Mouse (Mus musculus) adrenal gland, postnatal 4 days (tissue): ENCODE measurements around the gene Acvr2b. TPM values are rescaled to one million over a fixed set of nuclear protein-coding genes. Genes with fewer than 3 reads are reported as not detected.

Source experiments
- DNase-seq, 2 experiments: peaks; one replicate each; pipeline ENCODE4 v3.0.0; 2021 to 2022; ENCODE audit warnings: low spot score in 2 of 2, mixed read lengths in 2 of 2
- total RNA-seq, 2 experiments: library from RNA; stranded (reverse); gene quantifications; 2 replicates each; pipeline ENCODE4 v1.2.3; 2021

Gene Acvr2b
- total RNA-seq, 2 experiments from 2014 or later, result 15.6 to 17.6 TPM

DNA sequence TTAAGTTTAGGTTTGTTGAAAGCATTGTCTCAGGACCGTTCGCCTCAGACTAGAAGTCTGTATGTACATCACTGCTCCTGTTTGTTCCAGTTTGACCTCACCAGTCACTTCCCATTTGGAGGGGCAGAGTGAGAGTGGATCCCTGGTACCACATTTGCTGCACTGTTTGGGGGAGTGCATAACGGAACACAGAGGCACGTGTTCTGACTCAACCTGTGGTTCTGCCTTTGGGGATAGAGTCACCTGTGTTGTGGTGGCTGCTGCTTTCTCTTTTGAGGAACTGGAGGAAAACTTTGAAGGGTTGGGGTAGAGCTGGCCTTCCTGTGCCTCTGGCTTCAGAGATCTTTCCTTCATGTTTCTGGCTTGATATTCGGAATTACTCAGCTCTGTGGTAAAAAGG, 2.2 kb downstream of the Acvr2b start:
- no peak for DNase-seq

DNA sequence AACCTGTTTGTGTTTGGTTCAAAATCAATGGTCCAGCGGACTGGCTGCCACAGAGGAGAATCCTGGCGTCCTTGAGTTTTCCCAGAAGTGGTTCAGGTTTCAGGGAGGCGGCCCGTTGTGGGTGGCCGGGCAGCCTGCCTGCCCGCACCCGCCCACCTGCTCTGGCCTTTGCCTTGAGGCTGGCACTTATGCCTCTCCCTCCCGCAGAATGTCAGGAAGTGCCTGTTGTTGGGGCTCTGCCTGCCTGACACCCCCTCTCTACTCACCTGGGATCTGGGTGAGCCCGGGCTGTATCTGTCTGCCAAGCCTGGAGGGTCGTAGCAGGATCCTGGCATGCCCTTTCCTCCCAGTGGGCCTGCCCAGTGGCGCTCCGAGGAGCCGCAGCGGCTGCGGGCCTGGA, 6.0 kb downstream of the Acvr2b start:
- DNase-seq, result no peak

DNA sequence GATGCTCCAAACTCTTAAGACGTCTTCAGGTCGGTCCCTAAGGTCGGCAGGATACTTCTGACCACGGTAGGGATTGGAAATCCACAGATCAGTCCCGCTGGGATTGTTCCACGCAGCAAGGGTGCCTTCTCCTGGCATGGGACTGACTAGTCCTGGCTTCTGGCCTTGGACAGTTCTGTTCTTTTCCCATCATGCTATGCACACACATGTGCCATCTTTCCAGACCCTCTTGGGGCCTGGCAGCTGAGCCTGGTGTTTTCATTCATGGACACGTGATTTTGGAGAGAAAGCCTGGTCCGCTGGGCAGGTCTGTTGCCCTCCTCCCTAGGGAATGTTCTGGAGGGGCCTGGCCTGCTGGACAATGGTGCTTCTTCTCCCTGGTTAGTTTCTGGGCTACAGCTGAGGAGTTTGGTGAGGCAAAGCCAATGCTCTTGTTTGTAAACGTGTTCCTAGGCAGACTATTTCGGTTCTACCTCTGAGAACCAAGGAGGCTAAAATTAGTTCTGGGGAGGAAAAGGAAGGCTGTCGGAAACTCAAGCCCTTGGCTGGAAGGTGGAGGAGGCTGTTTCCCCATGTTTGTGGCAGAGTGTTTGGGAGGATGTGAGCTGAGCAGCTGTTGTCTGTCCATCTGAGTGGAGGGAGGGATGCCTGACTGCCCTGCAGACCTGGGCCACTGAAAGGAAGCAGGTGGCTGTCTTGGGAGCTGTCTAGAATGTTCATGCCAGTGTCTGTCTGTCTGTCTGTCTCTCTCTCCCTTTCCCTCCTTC, 7.2 kb downstream of the Acvr2b start:
- no peak for DNase-seq

DNA sequence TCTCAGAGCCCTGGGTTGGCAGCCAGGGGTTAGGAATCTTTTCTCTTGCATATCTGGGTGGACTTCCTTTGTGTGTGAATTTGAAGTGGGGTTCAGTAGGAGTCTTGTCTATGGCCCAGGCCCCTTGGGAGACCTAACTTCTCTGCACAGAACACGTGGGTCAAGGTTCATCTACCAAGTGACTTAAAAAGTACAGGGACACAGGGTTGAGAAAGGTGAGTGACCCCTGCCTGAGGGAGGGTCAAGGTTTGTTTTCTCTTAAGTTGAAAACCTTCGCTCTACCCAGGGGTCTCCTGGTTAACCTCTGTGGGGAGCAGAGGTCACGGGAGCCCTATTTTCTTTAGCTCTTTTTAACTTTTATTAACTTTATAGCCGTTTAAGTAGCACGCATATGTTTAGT, 7.9 kb downstream of the Acvr2b start:
- DNase-seq, result no peak

DNA sequence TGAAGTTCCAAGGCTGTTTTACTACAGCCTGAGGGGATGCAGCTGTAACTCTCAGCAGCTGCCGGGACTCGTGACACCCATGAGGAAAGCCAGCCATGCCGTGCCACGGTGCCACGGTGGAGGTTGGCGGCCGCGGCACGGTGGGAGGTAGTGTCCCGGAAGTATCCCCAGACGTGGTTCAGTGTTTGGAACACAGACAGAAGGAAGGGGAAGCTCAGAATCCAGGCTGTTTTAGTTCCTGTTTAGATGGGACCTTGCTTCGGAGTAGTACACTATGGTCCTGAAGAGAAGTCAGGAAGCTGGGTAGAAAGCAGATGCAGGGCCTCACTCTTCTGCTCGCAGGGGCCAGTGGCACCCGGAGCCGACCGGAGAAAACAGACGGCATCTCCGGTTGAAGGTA, 16.1 kb downstream of the Acvr2b start:
- DNase-seq, result no peak

DNA sequence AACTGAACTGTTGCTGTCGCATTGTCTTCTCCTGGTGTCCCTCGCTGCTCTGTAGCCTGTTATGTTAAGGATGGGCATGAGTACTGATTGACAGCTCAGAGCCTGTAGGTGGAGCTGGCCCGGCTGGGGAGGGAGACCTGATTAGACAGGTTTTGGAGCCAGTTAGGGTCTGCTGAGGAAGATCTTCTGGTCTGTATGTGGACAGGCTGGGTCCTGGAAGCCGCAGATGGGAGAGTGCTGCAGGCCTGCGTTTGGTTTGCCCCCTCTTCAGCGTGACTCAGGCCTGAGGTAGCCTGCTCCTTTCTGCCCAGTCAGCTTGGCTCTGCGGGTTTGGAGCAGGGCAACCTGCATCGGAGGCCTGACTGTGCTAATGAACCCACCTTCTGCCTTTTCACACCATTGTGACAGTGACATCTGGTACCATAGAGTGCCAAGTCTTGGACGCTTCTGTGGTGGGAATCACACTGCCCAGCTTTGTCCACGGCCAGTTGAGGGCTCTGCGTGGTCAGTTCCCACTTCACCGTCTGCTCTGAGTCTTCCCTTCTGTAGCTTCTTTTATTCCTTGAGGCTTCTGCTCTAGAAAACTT, 18.0 kb downstream of the Acvr2b start:
- DNase-seq, result no peak

DNA sequence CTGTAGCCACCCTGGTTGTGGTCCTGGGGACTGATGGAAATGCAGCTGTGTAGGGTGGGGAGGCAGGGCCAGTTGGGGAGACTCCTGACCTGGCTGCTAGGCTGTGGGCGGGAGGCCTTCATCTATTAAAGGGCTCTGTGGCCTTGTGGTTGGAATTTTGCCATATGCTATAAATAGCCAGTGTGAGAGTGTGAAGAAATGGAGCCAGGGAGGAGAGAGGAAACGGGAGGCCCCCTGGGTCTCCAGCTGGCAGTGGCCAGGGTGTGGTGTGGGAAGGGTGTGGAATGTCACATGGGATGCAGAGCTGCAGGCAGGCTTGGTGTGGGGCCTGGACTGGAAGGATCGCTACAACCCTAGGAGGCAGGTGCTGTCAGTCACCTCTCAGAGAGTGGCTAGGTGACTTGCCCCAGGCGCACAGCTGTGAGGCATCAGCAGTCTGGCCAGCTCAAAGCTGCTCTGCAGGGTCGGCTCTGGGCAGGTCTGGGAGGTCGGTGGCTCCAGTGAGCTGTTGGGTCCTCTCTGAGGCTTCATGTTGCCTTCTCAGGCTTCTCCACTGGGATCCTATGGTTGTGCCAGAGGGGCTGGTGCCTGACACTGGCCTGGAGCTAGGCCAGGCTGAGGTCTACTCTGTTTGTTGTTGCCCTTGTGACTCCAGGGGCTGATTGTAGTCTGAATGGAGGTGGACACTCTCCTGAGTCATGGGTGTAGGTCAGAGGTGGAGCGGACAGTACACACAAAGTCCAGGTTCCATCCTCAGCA, 23.5 kb downstream of the Acvr2b start:
- no peak for DNase-seq

DNA sequence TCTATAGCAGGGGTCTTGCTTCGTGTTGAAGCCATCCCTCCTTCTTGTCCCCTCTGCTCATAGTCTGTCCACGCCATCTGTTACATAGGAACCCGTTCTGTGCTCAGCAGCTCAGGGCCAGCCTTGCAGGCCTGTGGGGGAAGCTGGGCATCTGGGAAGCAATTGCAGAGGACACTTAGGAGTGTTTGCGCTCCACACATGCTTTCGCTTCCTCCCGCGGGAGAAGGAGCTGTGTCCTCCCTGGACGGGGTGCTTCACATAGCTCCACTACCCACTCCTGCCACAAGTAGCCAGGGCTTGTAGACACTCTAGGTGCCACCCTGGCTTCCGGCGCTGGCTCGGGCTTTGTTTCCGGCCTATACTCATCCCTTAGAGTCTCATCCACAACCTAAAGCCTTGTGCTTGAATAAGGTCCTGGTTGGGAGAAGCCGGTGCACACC, 24.1 kb downstream of the Acvr2b start:
- DNase-seq, result no peak

DNA sequence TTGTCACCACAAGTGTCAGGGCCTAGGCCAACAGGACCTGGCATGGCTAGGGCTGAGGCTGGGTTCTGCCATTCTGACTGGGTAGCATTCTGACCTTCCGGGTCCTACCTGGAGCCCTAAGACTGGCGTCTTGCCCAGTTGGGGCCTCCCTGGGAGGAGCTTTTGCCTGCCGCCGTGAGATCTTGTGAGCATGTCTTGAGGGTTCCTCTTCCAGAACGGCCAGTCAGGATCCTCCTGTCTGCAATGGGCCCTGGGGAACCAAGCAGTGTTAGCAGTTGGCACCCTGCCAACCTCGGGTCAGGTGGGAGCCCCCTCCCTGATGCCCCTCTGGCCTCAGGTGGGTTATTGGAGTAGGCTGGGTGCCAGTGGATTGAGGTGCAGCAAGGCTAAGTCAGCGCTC, 24.6 kb downstream of the Acvr2b start:
- no peak for DNase-seq

DNA sequence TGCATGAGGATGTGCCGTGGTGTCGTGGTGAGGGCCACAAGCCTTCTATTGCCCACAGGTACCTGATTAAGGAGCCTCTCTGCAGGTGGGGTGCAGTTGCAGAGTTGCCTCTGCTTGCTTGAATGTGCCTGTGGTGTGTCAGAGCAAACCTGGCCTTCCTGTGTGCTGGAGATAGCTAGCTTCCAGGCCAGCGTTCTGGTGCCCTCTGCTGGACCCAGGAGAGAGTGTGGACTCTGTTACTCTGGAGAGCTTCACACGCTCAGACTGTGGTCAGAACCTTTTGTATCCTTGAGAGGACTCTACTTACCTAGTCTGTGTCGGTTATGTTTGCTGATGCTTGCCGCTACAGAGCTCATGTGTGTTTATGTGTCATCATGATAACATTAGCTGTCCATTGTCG, 28.4 kb downstream of the Acvr2b start:
- peak; percentile 45 to 65 for DNase-seq

DNA sequence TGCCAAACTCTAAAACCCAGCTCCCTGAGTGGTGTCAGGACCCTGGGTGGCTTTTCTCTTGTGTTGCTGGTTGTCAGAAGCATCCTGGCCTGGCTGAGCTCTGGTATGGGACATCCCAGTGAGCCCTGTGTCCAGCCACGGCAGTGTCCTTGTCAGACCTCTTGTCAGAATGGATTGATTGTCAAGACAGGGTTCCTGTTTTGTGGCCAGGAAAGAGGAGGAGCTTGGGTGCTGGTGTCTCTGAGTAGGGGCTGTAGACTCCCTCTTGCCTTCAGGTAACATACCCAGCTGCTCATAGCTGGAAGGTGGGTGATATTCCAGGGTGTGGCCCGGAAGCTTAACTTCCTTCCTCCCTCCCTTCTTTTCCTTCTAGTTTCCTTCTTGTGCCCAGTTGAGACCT, 33.9 kb downstream of the Acvr2b start:
- DNase-seq, result no peak

DNA sequence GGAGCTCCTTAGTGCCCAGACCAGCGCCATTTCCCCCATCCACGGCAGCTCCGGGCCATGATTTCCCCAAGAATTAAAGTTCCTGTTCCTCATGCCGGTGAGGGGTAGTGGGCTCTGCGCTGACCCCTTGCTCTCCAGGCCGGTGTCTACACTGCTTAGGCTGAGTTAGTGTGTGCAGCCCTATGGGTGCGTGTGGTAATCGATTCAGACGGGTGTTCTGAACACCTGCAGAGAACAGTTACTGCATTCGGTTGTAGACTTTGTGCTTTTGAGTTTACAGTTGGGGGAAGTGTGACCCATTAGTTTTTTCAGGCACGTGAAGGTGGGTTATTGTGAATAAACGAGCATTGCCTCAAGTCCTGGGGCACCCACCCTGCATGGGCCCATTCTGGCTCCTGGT, 36.1 kb downstream of the Acvr2b start:
- no peak for DNase-seq

DNA sequence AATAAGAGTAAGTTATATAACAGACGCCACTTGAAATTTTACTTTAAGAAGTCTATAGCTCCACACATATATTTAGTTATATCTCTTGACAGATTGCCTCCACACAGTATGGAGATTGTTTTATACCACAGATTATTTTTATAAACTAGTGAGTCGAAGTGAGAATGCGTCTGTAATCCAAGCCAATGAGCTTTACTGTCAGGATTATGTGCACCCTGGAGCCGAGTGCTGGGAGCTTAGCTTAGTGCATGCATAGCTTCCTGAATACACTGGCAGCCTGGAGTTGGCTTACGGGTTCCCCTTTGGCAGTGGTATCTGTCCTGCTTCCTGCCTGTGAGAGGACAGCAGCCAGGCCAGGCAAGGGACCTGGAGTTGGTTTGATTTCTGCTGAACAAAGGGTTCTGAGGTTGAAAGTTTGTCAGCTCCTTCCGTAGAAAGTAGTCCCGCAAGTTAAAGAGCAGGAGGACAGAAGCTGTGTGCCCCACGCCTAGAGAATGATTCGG, 36.6 kb downstream of the Acvr2b start:
- no peak for DNase-seq

DNA sequence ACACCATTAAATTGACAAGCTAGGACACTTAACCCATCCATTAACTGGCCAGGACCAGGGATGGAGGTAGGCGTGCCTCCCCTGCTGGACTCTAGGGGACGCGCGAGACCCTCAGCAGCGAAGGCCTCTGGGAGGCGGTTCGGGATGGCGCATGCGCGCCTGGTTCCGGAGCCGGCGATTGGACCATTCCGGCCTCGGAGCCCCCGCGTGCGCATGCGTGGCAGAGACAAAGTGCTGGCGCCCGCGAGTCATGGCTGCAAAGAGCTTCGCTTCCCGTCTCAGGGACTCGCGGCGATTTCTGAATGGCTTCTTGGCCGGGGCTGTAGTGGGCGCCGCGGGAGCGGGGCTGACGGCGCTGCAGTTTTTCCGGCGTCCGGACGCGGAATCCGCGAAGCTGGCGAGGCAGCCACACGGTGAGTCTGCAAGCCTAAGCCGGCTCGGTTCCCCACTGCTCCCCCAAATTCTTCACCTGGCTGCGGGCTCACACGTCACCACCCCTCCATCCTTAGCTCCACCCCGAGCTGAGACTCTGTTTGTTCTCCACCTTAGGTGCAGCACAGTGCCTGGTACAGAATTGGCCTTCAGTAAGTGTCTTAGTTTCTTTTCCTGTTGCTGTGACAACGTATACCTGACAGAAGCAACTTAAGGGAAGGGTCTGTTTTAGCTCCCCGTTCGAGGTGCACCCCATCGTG, 43.0 kb downstream of the Acvr2b start, which contains the start of gene Exog:
TSS of gene Exog (plus strand) at position 206 of the 692 bp plus-strand sequence.
- DNase-seq, result peak; percentile 98

DNA sequence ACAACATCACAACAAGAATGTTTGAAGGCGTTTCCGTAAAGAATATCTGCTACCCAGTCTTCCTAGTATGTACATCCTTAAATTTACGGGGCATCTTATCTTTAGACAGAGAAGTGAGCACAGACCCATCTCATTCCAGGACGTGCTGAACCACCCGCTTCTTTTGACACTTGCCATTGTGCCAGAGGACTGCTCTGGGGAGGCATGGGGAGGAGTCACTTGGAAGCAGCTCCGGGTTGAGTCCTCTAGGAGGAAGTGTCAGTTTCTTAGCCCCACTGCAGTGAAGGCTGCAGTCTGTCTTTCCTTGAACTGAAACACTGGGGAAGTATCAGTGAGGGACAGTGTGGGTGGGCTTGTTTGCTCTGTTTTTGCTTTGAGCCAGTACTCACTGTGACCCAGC, 43.8 kb downstream of the Acvr2b start:
- no peak for DNase-seq

DNA sequence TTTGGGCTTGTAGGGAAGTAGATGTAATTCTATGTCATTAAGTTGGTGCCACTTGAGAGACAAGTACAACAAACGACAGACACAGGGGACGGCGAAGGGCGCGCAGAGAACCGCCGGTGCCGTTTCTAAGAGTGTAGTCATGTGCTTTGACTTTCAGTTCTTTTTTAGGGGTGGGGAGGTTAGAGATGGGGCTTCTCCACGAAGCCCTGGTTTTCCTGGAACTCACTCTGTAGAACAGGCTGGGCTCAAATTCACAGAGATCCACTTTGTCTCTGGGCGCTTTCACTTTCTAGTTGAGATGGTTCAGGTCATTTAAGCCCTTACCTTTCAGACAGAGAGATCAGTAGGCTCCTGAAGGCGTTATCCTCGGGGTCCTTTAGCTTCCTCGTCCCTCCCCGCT, 54.0 kb downstream of the Acvr2b start:
- no peak for DNase-seq

DNA sequence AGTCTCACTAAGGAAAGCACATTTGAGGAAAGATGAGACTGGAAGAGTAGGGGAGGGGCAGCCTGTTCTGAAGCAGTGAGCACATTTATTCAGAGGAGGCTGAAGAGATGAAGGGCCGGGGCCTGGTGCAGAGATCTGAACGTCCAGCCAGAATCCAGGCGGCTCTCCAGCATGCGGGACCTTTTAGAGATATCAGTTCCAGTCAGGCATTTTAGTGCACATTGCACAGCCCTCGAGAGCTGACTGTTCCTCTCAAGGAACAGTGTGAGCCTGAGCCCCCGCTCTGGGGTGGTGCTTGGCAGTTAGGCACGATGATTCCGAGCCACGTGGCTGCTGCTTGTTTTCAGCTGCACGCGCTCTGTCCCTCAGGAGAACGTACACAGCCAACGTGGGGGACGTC, 55.2 kb downstream of the Acvr2b start:
- no peak for DNase-seq

DNA sequence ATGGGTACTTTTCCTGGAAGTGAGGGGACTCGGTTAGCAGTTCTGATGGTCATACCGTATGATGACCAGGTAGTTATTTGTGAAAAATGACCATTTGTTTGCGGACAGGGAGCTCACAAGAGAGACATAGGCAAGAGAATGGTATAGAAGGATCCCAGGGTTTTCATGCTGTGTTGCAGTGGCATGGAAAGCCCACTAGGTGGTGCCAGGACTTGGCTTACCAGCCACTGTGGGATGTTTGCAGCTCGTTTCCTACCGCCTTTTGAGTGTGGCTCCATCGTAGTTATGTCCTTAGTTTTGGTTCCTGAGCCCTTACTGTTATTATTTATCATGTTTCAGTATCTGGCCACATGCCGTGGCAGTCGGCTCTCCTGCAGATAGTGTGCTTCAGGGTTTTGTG, 58.5 kb downstream of the Acvr2b start:
- peak in 1 of 2 experiments; percentile 40 for DNase-seq

DNA sequence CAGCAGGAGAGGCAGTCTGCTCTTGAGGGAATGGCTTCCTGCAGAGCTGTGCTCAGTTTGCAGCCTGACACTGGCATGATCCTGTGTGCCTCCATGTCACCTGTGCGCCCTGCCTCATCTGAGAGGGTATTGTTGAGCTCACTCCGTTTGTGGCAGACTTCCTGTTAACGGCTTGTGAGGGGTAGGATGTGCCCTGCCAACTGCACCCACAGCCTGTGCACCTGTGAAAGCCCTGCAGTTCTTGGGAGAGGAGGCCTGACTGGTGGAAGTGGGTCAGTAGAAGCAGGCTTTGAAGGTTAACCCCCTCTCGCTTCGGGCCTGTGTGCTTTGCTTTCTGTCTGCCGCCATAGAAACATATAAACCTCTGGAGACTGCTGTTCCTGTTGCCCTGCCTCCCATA, 63.1 kb downstream of the Acvr2b start:
- DNase-seq, result no peak

DNA sequence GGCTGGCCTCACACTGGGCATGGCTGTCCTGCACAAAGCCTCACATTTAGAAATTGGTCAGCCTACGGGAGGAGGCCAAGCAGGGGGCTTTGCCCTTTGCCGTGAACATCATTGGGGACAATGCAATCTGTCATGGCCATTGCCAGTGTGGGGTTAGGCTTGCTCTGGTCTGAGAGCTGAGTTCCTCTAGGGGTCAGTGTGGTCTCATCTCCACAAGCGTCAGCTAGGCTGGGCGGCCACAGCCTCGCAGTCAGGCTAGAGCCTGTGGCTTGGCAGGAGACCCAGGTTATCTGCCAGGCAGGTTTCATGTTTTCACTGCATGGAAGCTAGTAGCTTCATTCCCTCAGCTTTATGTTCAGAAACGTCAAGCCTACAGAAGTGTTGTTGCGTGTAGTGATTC, 63.7 kb downstream of the Acvr2b start:
- no peak for DNase-seq

DNA sequence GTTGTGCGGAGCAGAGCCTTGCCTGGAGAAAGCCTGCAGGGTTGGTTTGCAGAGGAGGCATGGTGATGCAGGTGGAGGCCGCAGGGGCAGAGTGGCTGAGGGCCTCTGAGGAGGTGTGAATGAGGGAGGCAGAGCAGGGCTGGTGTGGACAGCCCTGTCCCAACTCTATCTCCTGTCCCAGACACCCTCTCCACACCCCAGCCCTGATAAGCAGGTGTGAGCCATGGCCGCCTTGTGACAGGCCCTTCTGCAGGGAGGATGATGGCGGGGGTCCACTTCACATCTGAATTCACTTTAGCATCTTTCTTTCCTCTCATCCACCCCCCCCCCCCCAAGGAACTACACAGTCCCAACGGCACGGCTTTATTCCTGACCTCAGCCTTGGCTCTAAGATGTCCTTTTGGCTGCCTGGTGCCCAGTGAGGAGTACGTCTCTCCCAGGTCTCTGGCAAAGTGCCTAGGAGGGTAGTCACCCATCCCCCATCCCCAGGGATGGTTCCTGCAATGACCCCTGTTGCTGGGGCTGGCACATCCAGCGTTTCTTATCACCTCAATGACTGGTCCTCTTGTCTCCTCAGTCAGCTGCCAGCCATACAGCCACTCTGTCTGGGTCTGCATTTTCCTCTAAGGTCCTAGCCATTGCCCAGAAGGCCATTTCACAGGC, 67.9 kb downstream of the Acvr2b start:
- DNase-seq, result no peak
